Mouse (Mus musculus) olfactory bulb, adult 2 months (tissue): ENCODE data around the gene Mgat2. TPM values are rescaled to one million over a fixed set of nuclear protein-coding genes. Genes with fewer than 3 reads are reported as not detected.
"Not testable (repeated sequence)": the region's sequence is repeated elsewhere in the genome, so short reads cannot be mapped to it uniquely, and the experiment has no call there.

Experiments used
- H3K27ac ChIP-seq: fragments of 200-500 bp; 2 replicates; pipeline ENCODE4 v1.5.1; 2012; ENCODE audit warnings: low read depth, low read length; ENCODE audit not compliant: insufficient read depth
- H3K4me1 ChIP-seq: fragments of 200-500 bp; 2 replicates; pipeline ENCODE4 v1.6.1; 2012; ENCODE audit warnings: low read length; ENCODE audit not compliant: control insufficient read depth, insufficient read depth
- H3K4me3 ChIP-seq: fragments of 200-500 bp; 2 replicates; pipeline ENCODE4 v1.5.1; 2012; ENCODE audit warnings: mild to moderate bottlenecking, low read depth, low read length, moderate library complexity; ENCODE audit not compliant: insufficient read depth
- CTCF ChIP-seq: fragments of 200-500 bp; IDR thresholded peaks from 2 replicates; pipeline ENCODE4 v1.5.1; 2012; ENCODE audit warnings: low read depth, mild to moderate bottlenecking, low read length, moderate library complexity; ENCODE audit not compliant: insufficient read depth
- POLR2A ChIP-seq: fragments of 200-500 bp; IDR thresholded peaks from 2 replicates; pipeline ENCODE4 v1.6.1; 2012; ENCODE audit warnings: mild to moderate bottlenecking, low read depth, low read length, moderate library complexity; ENCODE audit not compliant: insufficient read depth
- WGBS: fragments of 180-500 bp; shearing (Covaris S2); methylation state at CpG from one replicate; pipeline ENCODE4 v1.1.7; 2018; 5-methylcytosine and 5-hydroxymethylcytosine counted together
- polyA plus RNA-seq: library from polyadenylated mRNA; stranded (reverse); fragments of >200 nt; gene quantifications from 2 replicates; pipeline ENCODE4 v1.2.4, GENCODE M21; 2012; ENCODE audit warnings: low replicate concordance; ENCODE audit not compliant: missing spikeins, insufficient read depth, insufficient read length

Mgat2 gene
- polyA plus RNA-seq, 1 experiment, result not detected

GRCm38 (mm10) chr12:69158366-69158764 lies 25.6 kb upstream of the Mgat2 start:
- WGBS, result under 1% methylated on average over 19 of the region's 19 CpGs
- H3K4me3 ChIP-seq, result peak overlapping the region; percentile 88
- no peaks in the 10 kb centered on the region; the same call in 1 of the 2 replicates for H3K4me1 ChIP-seq
- TF ChIP-seq POLR2A (no peak), CTCF (no peak)
- H3K27ac ChIP-seq, result peak overlapping the region; percentile 66

- H3K4me1 ChIP-seq, result not testable (repeated sequence)
- Histone ChIP-seq H3K27ac (peak within 1 kb of the TSS; percentile 66), H3K4me3 (peak within 1 kb of the TSS; percentile 88)
- under 1% methylated on average over 58 of the region's 68 CpGs for WGBS
- TF ChIP-seq POLR2A, result peak; percentile 73
Observed at GRCm38 (mm10) chr12:69158765-69159577, 25.0 kb upstream of the Mgat2 start, which contains the start of gene Rps29. Gene Rps29 (minus strand): TSS chr12:69159186.

- WGBS, result 3% methylated on average over 9 of the region's 9 CpGs
- H3K4me3 ChIP-seq, result no peak overlapping the region
- no peak overlapping the region for H3K27ac ChIP-seq
- TF ChIP-seq POLR2A, result no peak
- TF ChIP-seq CTCF, result no peak
- no peaks in the 10 kb centered on the region; the same call in 1 of the 2 replicates for H3K4me1 ChIP-seq
Observed at GRCm38 (mm10) chr12:69159578-69159940, 24.4 kb upstream of the Mgat2 start.

- H3K27ac ChIP-seq, H3K4me1 ChIP-seq, H3K4me3 ChIP-seq: not testable (repeated sequence)
- WGBS, result 77% methylated on average over 2 of the region's 2 CpGs
Observed at GRCm38 (mm10) chr12:69160677-69161076, 23.3 kb upstream of the Mgat2 start.

- not testable (repeated sequence) for H3K27ac ChIP-seq, H3K4me3 ChIP-seq, H3K4me1 ChIP-seq
- WGBS, result 82% methylated on average over 4 of the region's 4 CpGs
Observed at GRCm38 (mm10) chr12:69163586-69163985, 20.4 kb upstream of the Mgat2 start.

- 61% methylated on average over 3 of the region's 3 CpGs for WGBS
- Histone ChIP-seq H3K27ac (no peak overlapping the region), H3K4me3 (no peak overlapping the region), H3K4me1 (peaks cover 3% of the 10 kb centered on the region)
- no peak for TF ChIP-seq POLR2A
- TF ChIP-seq CTCF, result no peak
Observed at GRCm38 (mm10) chr12:69164904-69165303, 19.1 kb upstream of the Mgat2 start.

- not testable (repeated sequence) for H3K27ac ChIP-seq, H3K4me3 ChIP-seq, H3K4me1 ChIP-seq
- 75% methylated on average over 8 of the region's 8 CpGs for WGBS
Observed at GRCm38 (mm10) chr12:69166861-69167581, 16.9 kb upstream of the Mgat2 start.

GRCm38 (mm10) chr12:69167656-69168460 lies 16.1 kb upstream of the Mgat2 start:
- WGBS, result 8% methylated on average over 18 of the region's 18 CpGs
- TF ChIP-seq CTCF (no peak), POLR2A (no peak)
- Histone ChIP-seq H3K4me1 (peaks cover 3% of the 10 kb centered on the region), H3K27ac (no peak overlapping the region), H3K4me3 (peak overlapping the region; percentile 69)

- TF ChIP-seq CTCF, result no peak
- TF ChIP-seq POLR2A, result no peak
- Histone ChIP-seq H3K4me1 (peaks cover 3% of the 10 kb centered on the region), H3K27ac (peak within 1 kb of the TSS; percentile 89), H3K4me3 (peak within 1 kb of the TSS; percentile 69)
- WGBS, result under 1% methylated on average over 40 of the region's 40 CpGs
Observed at GRCm38 (mm10) chr12:69168461-69169106, 15.4 kb upstream of the Mgat2 start, which contains the start of gene Lrr1. Gene Lrr1 (plus strand): TSS chr12:69168814.
